Mouse (Mus musculus) left cerebral cortex, adult 2 months (tissue): ENCODE data around the gene Palld. TPM values are rescaled to one million over a fixed set of nuclear protein-coding genes. Genes with fewer than 3 reads are reported as not detected.

Source experiments
- DNase-seq, 2 experiments: peaks; one replicate each; pipeline ENCODE4 v3.0.0; 2021 to 2022; ENCODE audit warnings: low spot score in 2 of 2, mixed read lengths in 1 of 2; ENCODE audit errors: extremely low spot score in 1 of 2
- H3K27ac ChIP-seq: fragments of 200-600 bp; 2 replicates; pipeline ENCODE4 v1.8.1; 2022
- H3K4me3 ChIP-seq: fragments of 200-600 bp; 2 replicates; pipeline ENCODE4 v1.8.1; 2022
- CTCF ChIP-seq: fragments of 200-600 bp; IDR thresholded peaks from 2 replicates; pipeline ENCODE4 v1.8.1; 2022; ENCODE audit warnings: antibody characterized with exemption, mild to moderate bottlenecking, moderate library complexity
- intact Hi-C: fragments of 180-260 bp; cut with DNase I; formaldehyde crosslinking; loops from one replicate; pipeline ENCODE4 v1.15.1; 2025
- total RNA-seq, 2 experiments: library from RNA; stranded (reverse); gene quantifications; 2 replicates each; pipeline ENCODE4 v1.2.3; 2021

Palld gene
- total RNA-seq, 2 experiments from 2014 or later, result 4.1 to 4.9 TPM

DNA sequence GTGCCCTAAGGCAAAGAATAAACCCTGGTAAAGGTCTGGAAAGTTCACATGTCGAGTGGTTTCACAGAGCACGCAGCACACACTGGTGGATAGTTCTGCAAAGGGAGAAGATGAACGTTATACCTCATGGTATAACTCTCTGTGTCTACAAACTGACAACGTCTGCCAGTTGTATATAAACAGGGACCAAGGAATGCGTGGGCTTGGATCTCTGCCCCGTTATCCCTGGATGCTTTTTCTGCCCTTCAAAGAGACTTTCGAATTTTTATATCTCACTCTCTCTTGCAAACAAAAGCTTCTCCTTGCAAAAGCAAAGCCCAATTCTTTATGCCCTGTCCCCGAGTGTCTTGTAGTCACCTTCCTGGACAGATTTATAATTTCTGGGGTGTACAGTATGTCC, 319.9 kb downstream of the Palld start:
- DNase-seq, result no peak
- intact Hi-C loops, result no loop called here
- Histone ChIP-seq H3K4me3 (no peak overlapping the region), H3K27ac (no peak overlapping the region)
- TF ChIP-seq CTCF, result no peak

DNA sequence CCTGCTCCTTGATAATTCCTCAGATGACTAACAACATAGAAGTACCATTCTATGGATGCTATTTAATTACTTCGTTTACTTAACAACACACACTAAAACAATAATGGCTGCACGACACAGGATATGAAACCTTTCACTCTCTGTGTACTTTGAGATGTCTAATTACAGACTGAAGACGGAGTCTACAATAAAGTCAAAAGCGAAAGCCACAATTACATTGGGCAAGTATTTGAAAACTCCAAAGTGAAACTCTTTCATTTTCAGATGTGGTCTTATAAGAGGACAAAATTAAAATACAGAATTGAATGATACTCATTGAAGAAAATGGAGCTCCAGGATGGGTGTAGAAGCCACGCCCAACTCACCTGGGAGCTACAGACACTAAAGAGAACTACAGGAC, 321.2 kb downstream of the Palld start:
- Histone ChIP-seq H3K27ac (no peak overlapping the region), H3K4me3 (no peak overlapping the region)
- intact Hi-C loops, result no loop called here
- DNase-seq, result no peak
- TF ChIP-seq CTCF, result no peak

DNA sequence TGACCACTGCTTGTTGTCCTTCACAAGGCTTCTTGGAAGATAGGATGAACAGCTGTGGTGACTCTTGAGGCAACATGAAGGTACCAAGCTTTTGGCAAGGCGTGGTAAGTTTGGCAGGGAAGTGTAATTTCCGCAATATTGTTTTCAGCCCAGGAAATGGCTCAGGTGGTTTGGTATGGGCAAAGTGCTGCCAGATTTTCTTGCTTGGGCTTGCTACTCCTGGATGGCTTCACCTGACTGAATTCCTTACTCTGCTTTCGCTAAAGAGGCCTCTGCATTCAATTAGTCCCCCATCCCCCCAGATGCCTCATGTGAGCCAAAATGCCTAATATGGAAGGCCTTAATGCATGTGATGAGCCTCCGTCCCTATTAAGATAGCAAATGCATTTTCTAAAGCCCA, 322.7 kb downstream of the Palld start:
- intact Hi-C loops, result no loop called here
- DNase-seq, result no peak
- no peak for TF ChIP-seq CTCF
- Histone ChIP-seq H3K27ac (no peak overlapping the region), H3K4me3 (no peak overlapping the region)

DNA sequence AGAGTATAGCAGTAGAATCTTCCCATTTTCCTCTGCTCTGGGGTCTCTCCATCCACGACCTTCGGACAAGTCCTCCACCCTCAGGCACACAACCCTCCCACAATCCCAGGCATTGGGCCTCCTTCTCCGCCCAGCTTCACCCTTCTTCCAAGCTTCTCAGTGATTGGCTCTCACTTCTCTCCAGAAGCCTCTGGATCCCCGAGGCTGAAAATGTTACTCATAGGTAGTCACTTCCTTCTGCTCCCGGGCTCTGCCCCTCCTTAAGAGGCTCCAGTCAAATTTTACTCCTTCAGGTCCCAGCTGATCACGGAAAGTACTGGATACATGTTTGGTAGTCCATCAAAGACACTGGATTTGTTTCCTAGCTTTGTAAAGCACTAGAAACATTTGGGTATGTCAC, 323.7 kb downstream of the Palld start:
- intact Hi-C loops, result no loop called here
- DNase-seq, result no peak
- no peak overlapping the region for H3K4me3 ChIP-seq
- no peak for TF ChIP-seq CTCF
- H3K27ac ChIP-seq, result no peak overlapping the region

DNA sequence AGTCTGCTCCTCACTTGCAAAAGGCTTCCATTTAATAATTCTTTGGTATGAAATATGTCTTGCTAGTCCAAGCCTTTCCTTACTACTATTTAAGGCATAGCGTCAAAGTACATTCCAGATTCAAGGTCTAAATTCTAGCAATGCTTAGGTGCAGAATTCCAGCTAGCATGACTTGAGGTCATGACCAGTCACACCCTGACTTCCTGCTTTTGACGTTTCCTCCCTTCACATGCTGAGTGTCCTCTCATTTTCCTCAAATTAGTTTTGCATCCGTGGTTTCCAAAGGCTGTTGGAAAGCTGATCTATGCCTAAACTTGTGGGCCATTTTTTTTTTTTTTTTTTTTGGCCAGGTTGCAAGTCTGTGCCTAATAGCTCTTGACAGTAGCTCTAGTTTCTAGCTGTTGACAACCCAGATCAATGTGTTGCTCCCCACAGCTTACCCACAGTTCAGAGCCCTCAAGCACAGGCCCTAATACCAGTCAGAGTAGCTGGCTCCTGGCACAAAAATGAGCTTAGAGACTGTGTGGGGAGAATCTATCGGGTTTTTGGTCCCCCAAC, 327.3 kb downstream of the Palld start:
- H3K27ac ChIP-seq, result no peak overlapping the region
- no peak for TF ChIP-seq CTCF
- intact Hi-C loops, result no loop called here
- no peak overlapping the region for H3K4me3 ChIP-seq
- no peak for DNase-seq

DNA sequence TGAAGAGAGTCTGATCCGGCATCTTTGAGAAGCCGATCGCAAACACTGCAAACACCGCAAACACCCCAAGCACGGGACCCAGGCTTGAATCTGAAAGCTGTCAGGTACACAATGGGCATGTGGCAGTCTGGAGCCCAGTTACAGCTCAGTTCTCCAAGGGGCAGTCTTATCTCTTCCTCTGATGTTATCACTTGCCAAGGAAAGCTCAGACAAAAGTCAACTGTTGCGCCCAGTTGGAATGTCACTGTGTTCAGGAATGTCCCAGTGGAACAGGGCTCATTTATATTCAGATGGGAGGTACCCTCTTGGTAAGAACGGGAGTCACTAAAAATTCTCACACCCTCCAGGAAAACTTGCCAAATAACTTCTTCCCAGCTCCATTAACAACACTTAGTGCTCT, 328.0 kb downstream of the Palld start:
- H3K27ac ChIP-seq, result no peak overlapping the region
- intact Hi-C loops, result no loop called here
- TF ChIP-seq CTCF, result no peak

DNA sequence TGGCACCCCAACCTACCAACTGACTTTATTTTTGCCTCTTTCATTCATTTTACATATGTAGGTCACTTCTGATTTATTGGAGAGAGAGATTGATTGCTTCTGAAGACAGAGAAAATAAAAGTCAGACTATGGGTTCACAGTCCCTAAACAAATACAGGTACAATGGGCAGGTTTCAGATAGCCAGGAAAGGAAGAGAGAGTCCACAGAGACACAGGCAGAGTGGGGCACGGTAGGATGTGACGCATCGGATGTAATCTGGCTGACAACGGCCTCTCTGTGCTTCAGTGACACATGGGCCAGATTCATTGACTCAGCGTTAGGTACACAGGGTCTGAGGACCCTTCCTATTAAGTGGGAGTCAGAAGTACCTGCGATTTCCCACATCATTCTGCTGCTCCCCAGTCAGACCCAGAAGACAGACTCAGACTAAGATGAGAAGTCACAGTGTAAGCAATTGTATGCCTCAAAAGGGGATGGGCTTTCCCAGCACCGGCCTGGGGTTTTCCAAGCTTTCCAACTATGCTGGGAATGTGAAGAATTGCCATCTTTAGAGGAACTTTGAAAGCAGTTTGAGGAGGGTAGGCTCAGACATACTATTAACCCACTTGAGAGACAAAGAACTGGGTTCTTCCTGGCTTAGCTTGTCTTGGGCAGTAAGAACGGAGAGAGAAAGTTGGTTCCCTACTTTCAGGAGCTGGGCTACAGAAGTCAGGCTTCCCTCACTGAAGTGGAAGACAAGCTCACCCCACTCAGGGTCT, 329.1 kb downstream of the Palld start:
- Histone ChIP-seq H3K27ac (no peak overlapping the region), H3K4me3 (no peak overlapping the region)
- no peak for DNase-seq
- no peak for TF ChIP-seq CTCF
- intact Hi-C loops, result no loop called here

More for the DNA sequence above, 328.0 kb downstream of the Palld start:
- DNase-seq, result no peak
- H3K4me3 ChIP-seq, result no peak overlapping the region

DNA sequence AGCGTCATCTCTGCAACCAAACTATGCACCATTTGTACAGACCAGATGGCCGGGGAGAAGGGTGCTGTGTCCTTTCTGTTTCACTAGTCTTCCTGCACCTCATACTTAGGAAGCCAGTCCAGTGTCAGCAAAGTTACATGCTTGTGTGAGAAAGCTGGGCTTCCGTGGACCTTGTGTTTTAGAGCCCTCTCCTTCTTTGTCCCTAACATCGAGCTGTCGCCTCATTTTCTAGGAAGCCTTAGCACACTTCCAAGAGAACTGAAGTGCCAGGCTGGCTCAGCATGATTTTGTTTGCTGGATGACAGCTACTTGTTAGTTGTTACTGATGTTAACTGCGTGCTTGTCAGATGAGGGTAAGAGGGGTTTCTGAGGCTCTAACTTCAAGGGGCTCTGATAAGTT, 329.8 kb downstream of the Palld start:
- intact Hi-C loops, result no loop called here

DNA sequence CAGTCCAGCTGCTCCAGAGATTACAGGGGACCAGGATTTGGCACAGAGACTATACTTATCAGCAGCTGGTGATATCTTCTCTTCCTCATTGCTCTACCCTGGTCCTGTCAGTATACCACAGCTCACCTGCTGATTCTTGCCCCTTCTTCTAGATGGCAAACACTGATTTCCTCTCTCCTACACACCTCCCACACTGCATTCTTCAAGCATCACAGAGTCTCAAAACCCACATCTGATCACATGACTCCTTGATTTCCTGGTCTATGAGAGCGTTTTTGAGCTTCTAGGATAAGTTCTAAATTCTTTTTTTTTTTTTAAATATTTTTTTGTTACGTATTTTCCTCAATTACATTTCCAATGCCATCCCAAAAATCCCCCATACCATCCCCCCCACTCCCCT, 331.9 kb downstream of the Palld start:
- intact Hi-C loops, result no loop called here
- no peak for DNase-seq

More for the DNA sequence above, 329.8 kb downstream of the Palld start:
- Histone ChIP-seq H3K27ac (no peak overlapping the region), H3K4me3 (no peak overlapping the region)
- no peak for TF ChIP-seq CTCF
- no peak for DNase-seq

DNA sequence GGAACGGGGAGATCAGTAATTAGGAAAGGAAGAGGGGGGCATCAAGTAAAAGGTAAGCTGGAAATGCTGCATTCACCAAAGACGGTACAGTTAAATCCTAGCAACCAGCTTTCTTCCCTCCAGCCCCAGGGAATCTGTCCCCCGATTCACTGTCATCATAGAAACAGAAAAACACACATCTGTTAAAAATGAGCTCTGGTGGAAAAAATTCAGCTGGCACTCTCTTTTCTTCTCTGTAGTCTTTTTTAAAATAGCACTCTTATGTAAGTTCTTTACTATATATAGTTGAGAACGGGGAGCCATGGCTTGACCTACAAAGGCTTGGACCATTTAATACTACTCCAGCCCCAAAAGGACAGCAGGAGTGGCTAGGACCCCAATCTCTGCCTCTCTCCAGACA, 332.8 kb downstream of the Palld start:
- Histone ChIP-seq H3K4me3 (no peak overlapping the region), H3K27ac (peak overlapping the region; percentile 76)
- no peak for TF ChIP-seq CTCF
- intact Hi-C loops, result no loop called here
- no peak for DNase-seq

More for the DNA sequence above, 331.9 kb downstream of the Palld start:
- no peak for TF ChIP-seq CTCF
- Histone ChIP-seq H3K27ac (peak overlapping the region; percentile 76; the same call in 1 of the 2 replicates), H3K4me3 (no peak overlapping the region)

DNA sequence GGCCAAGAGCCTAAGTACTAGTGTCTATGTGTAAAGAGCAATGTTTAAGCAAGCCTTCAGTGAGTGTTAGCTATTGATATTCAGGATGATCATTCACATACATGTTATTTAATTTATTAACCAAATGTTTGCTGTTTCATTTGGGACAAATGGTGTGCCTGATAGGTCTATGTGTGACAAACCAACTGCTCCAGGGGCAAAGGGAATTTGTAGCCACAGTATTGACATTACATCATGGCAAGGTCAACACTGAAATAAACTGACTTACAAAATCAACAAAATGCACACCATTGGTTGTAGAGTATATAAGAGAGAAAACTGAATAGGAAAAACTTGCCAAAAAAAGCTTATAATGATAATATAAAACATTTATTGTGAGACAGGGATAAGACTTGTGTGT, 333.3 kb downstream of the Palld start:
- intact Hi-C loops, result no loop called here
- no peak for DNase-seq
- TF ChIP-seq CTCF, result no peak
- Histone ChIP-seq H3K27ac (peak overlapping the region; percentile 76; the same call in 1 of the 2 replicates), H3K4me3 (no peak overlapping the region)

DNA sequence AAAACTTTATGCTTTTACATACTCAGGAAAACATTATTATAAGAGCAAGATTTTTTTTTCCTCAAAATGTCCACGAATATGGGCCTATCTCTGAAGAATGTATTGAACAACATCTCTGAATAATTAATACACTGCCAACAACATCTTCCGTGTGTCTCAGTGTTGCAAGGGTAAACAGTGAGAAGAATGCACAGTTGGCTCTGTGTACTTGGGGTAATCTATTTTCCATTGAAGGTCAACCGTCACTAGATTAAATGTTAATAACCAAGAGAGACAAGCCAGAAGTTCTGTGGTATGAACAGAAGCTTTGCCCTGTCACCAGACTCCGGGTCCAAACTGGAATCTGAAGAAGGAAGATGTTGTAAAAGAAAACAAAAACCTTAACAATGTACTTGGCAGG, 339.1 kb downstream of the Palld start:
- intact Hi-C loops, result no loop called here
- TF ChIP-seq CTCF, result no peak
- DNase-seq, result no peak
- Histone ChIP-seq H3K27ac (no peak overlapping the region), H3K4me3 (no peak overlapping the region)

DNA sequence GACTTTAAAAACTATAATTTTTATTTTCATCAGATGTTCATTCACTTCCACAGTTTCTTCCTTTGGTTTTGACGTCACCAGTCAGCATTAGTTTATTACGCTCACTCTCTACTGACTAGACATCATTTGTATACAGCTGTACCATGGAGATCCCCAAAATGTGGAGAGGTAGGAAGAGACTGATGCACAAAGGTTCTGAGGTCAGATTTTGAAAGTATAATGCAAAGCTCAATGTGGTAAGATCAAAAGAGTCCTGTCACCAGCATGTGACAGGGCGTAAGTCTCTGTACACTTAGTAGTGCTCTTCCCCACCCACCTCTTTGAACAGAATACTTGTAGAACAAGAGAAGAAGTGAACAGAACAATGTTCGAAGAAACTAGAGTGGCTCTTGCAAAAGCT, 339.9 kb downstream of the Palld start:
- H3K27ac ChIP-seq, result no peak overlapping the region
- no peak overlapping the region for H3K4me3 ChIP-seq
- intact Hi-C loops, result no loop called here
- no peak for DNase-seq
- no peak for TF ChIP-seq CTCF
